Mouse (Mus musculus) spleen, adult 2 months (tissue): ENCODE results near the gene Higd2a.

Experiments
- CTCF ChIP-seq: fragments of 200-500 bp; IDR thresholded peaks from 2 replicates; pipeline ENCODE4 v1.5.1; 2011; ENCODE audit warnings: mild to moderate bottlenecking, inconsistent platforms; ENCODE audit not compliant: insufficient read depth, insufficient read length, insufficient replicate concordance; ENCODE audit errors: extremely low read depth
- POLR2A ChIP-seq: fragments of 200-500 bp; IDR thresholded peaks from 2 replicates; pipeline ENCODE4 v1.6.1; 2011; ENCODE audit warnings: low read depth, low read length, inconsistent platforms

GRCm38 (mm10) chr13:54565594-54566345 is 24.2 kb upstream of the Higd2a start:
- TF ChIP-seq POLR2A (no peak), CTCF (peak; percentile 43; the same call in 1 of the 2 replicates)
